Comparison of ENCODE assay signal across 28 mouse cellular contexts in genomic region chr17:50246605-50247004, GRCm38 (mm10). TPM values are rescaled to one million over a fixed set of nuclear protein-coding genes. Genes with fewer than 3 reads are reported as not detected.
"Had no signal": no experiment of that assay in that cellular context is flagged by ENCODE, and none has a peak within 500 bp of the region (broad histone marks: within the 10 kb centered on the region; RNA-seq: fewer than 3 reads in every experiment).

No protein-coding gene starts in this region.

- ATAC-seq: hindbrain, postnatal 0 days; intestine, embryonic 15.5 days; liver, embryonic 12.5 days had no signal

- H3K9ac ChIP-seq: heart, embryonic 13.5 days; heart, embryonic 15.5 days; hindbrain, embryonic 13.5 days; hindbrain, embryonic 15.5 days; intestine, embryonic 15.5 days; kidney, embryonic 15.5 days; limb, embryonic 13.5 days; limb, embryonic 15.5 days; liver, embryonic 12.5 days; liver, embryonic 14.5 days had no signal

- H3K9me3 ChIP-seq: heart, embryonic 13.5 days; heart, embryonic 15.5 days; hindbrain, embryonic 13.5 days; hindbrain, embryonic 15.5 days; intestine, embryonic 15.5 days; kidney, embryonic 15.5 days; limb, embryonic 13.5 days; limb, embryonic 15.5 days; liver, embryonic 12.5 days had no signal

- DNase-seq: gastrocnemius, postnatal 14 days; gastrocnemius, postnatal 36 days; heart, adult 18-20 months; heart, postnatal 14 days; heart, postnatal 36 days; kidney, adult 11 months; kidney, adult 2 months; kidney, adult 9 months; kidney, postnatal 14 days; kidney, postnatal 36 days; layer of hippocampus, adult 9-11 months; layer of hippocampus, postnatal 36 days; left cerebral cortex, postnatal 4 days had no signal

- H3K36me3 ChIP-seq: heart, embryonic 13.5 days; heart, embryonic 15.5 days; hindbrain, embryonic 13.5 days; hindbrain, embryonic 15.5 days; intestine, embryonic 15.5 days; kidney, embryonic 15.5 days; limb, embryonic 13.5 days; limb, embryonic 15.5 days; liver, embryonic 12.5 days had no signal

- H3K4me1 ChIP-seq: heart, embryonic 13.5 days; heart, embryonic 15.5 days; hindbrain, embryonic 13.5 days; intestine, embryonic 15.5 days; kidney, embryonic 15.5 days; limb, embryonic 13.5 days; limb, embryonic 15.5 days; liver, embryonic 12.5 days had no signal

- H3K4me2 ChIP-seq: heart, embryonic 11.5 days; heart, embryonic 13.5 days; heart, embryonic 15.5 days; hindbrain, embryonic 13.5 days; hindbrain, embryonic 15.5 days; intestine, embryonic 15.5 days; kidney, embryonic 15.5 days; limb, embryonic 13.5 days; limb, embryonic 15.5 days; liver, embryonic 12.5 days had no signal

- H3K4me3 ChIP-seq: heart, embryonic 13.5 days; heart, embryonic 15.5 days; hindbrain, embryonic 13.5 days; hindbrain, embryonic 15.5 days; intestine, embryonic 15.5 days; kidney, embryonic 15.5 days; limb, embryonic 13.5 days; limb, embryonic 15.5 days; liver, embryonic 12.5 days had no signal

- H3K27me3 ChIP-seq: heart, embryonic 13.5 days; heart, embryonic 15.5 days; hindbrain, embryonic 13.5 days; hindbrain, embryonic 15.5 days; intestine, embryonic 15.5 days; kidney, embryonic 15.5 days; limb, embryonic 13.5 days; limb, embryonic 15.5 days; liver, embryonic 12.5 days had no signal

- H3K27ac ChIP-seq: heart, embryonic 13.5 days; heart, embryonic 15.5 days; hindbrain, embryonic 13.5 days; hindbrain, embryonic 15.5 days; hindbrain, postnatal 0 days; intestine, embryonic 15.5 days; kidney, embryonic 15.5 days; kidney, postnatal 0 days; limb, embryonic 13.5 days; limb, embryonic 15.5 days; liver, embryonic 12.5 days; liver, embryonic 14.5 days had no signal

RNA-seq across cellular contexts. Expression of gene Dazl, which starts 46.8 kb away (rescaled TPM):
- polyA plus RNA-seq: kidney, adult 2 months; kidney, postnatal 0 days; limb, embryonic 11.5 days; limb, embryonic 13.5 days; liver, adult 2 months had no signal
